Mouse (Mus musculus): Measurements from ENCODE around the gene Acin1. TPM values are rescaled to one million over a fixed set of nuclear protein-coding genes. Genes with fewer than 3 reads are reported as not detected.

Gene Acin1
- 107 TPM for polyA plus RNA-seq (2012; fragmentation: generic; extraction: Trizol)
- long read RNA-seq, experiment 1, partial matches to known transcripts: 9 of 20 reads
- long read RNA-seq, experiment 1, other reads (novel, unspliced or antisense): 10 of 20 reads
- long read RNA-seq, experiment 2, partial matches to known transcripts: 46 of 63 reads
- long read RNA-seq, experiment 2, other reads (novel, unspliced or antisense): 15 of 63 reads

- Histone ChIP-seq H3K79me2 (ENCODE audit: control insufficient read depth, insufficient read depth) (peaks cover 80% of the 10 kb centered on the region), H3K4me3 (ENCODE audit: insufficient read depth, poor library complexity, severe bottlenecking) (peak within 1 kb of the TSS; percentile 98), H3K27me3 (ENCODE audit: control insufficient read depth, insufficient read depth, insufficient read length) (no peaks in the 10 kb centered on the region), H3K36me3 (ENCODE audit: control insufficient read depth, insufficient read depth) (peaks cover 38% of the 10 kb centered on the region), H3ac (ENCODE audit: control insufficient read depth, insufficient read length, low read depth) (peak within 1 kb of the TSS; percentile 75), H3K79me3 (ENCODE audit: low read depth) (peaks cover 65% of the 10 kb centered on the region)
- TF ChIP-seq MAX (IDR thresholded peaks at IDR 0.05) (no peak), MYOG (IDR thresholded peaks at IDR 0.05; ENCODE audit: control insufficient read depth, extremely low read depth, insufficient read length) (no peak), MYOD1 (IDR thresholded peaks at IDR 0.05; ENCODE audit: control insufficient read depth, insufficient read length, low read depth) (no peak), USF1 (IDR thresholded peaks at IDR 0.05; ENCODE audit: low read depth) (no peak), CEBPB (IDR thresholded peaks at IDR 0.05; ENCODE audit: low read depth) (no peak), FOSL1 (IDR thresholded peaks at IDR 0.05; ENCODE audit: insufficient read depth, low read length, poor library complexity, severe bottlenecking) (no peak), CTCF (IDR thresholded peaks at IDR 0.05; ENCODE audit: control insufficient read depth, insufficient read depth, insufficient read length) (no peak)
Measured at GRCm38 (mm10) chr14:54686522-54687143, at the start of gene Acin1. Acin1 (minus strand) TSS chr14:54686931.

GRCm38 (mm10) chr14:54735221-54735620 lies 48.5 kb upstream of the Acin1 start:
- no peak for TF ChIP-seq USF1 (IDR thresholded peaks at IDR 0.05; ENCODE audit: low read depth)
- no peak for TF ChIP-seq CTCF (IDR thresholded peaks at IDR 0.05; ENCODE audit: control insufficient read depth, insufficient read depth, insufficient read length)
- no peak for TF ChIP-seq MAX (IDR thresholded peaks at IDR 0.05)
- TF ChIP-seq MYOG (IDR thresholded peaks at IDR 0.05; ENCODE audit: control insufficient read depth, extremely low read depth, insufficient read length): no peak
- no peaks in the 10 kb centered on the region for H3K36me3 ChIP-seq (ENCODE audit: control insufficient read depth, insufficient read depth)
- no peaks in the 10 kb centered on the region for H3K79me3 ChIP-seq (ENCODE audit: low read depth)

GRCm38 (mm10) chr14:54734004-54734403 lies 47.3 kb upstream of the Acin1 start:
- Histone ChIP-seq H3K27me3 (ENCODE audit: control insufficient read depth, insufficient read depth, insufficient read length) (peaks cover 86% of the 10 kb centered on the region), H3K79me3 (ENCODE audit: low read depth) (no peaks in the 10 kb centered on the region), H3K36me3 (ENCODE audit: control insufficient read depth, insufficient read depth) (no peaks in the 10 kb centered on the region), H3K79me2 (ENCODE audit: control insufficient read depth, insufficient read depth) (no peaks in the 10 kb centered on the region), H3K4me3 (ENCODE audit: insufficient read depth, poor library complexity, severe bottlenecking) (no peak overlapping the region), H3ac (ENCODE audit: control insufficient read depth, insufficient read length, low read depth) (no peak overlapping the region)
- TF ChIP-seq FOSL1 (IDR thresholded peaks at IDR 0.05; ENCODE audit: insufficient read depth, low read length, poor library complexity, severe bottlenecking) (no peak), USF1 (IDR thresholded peaks at IDR 0.05; ENCODE audit: low read depth) (no peak), MYOG (IDR thresholded peaks at IDR 0.05; ENCODE audit: control insufficient read depth, extremely low read depth, insufficient read length) (no peak)

More at GRCm38 (mm10) chr14:54735221-54735620, 48.5 kb upstream of the Acin1 start:
- Histone ChIP-seq H3ac (ENCODE audit: control insufficient read depth, insufficient read length, low read depth) (no peak overlapping the region), H3K79me2 (ENCODE audit: control insufficient read depth, insufficient read depth) (no peaks in the 10 kb centered on the region), H3K4me3 (ENCODE audit: insufficient read depth, poor library complexity, severe bottlenecking) (no peak overlapping the region), H3K27me3 (ENCODE audit: control insufficient read depth, insufficient read depth, insufficient read length) (peaks cover 75% of the 10 kb centered on the region)

GRCm38 (mm10) chr14:54732206-54732605 lies 45.5 kb upstream of the Acin1 start:
- no peak overlapping the region for H3K4me3 ChIP-seq (ENCODE audit: insufficient read depth, poor library complexity, severe bottlenecking)
- H3K79me3 ChIP-seq (ENCODE audit: low read depth): no peaks in the 10 kb centered on the region
- TF ChIP-seq FOSL1 (IDR thresholded peaks at IDR 0.05; ENCODE audit: insufficient read depth, low read length, poor library complexity, severe bottlenecking) (no peak), CTCF (IDR thresholded peaks at IDR 0.05; ENCODE audit: control insufficient read depth, insufficient read depth, insufficient read length) (no peak), MYOG (IDR thresholded peaks at IDR 0.05; ENCODE audit: control insufficient read depth, extremely low read depth, insufficient read length) (no peak), MYOD1 (IDR thresholded peaks at IDR 0.05; ENCODE audit: control insufficient read depth, insufficient read length, low read depth) (no peak), CEBPB (IDR thresholded peaks at IDR 0.05; ENCODE audit: low read depth) (no peak), USF1 (IDR thresholded peaks at IDR 0.05; ENCODE audit: low read depth) (no peak), MAX (IDR thresholded peaks at IDR 0.05) (no peak)
- H3ac ChIP-seq (ENCODE audit: control insufficient read depth, insufficient read length, low read depth): no peak overlapping the region
- no peaks in the 10 kb centered on the region for H3K36me3 ChIP-seq (ENCODE audit: control insufficient read depth, insufficient read depth)
- no peaks in the 10 kb centered on the region for H3K79me2 ChIP-seq (ENCODE audit: control insufficient read depth, insufficient read depth)
- H3K27me3 ChIP-seq (ENCODE audit: control insufficient read depth, insufficient read depth, insufficient read length): peaks cover 78% of the 10 kb centered on the region

- H3K27me3 ChIP-seq (ENCODE audit: control insufficient read depth, insufficient read depth, insufficient read length): peaks cover 62% of the 10 kb centered on the region
- H3ac ChIP-seq (ENCODE audit: control insufficient read depth, insufficient read length, low read depth): no peak overlapping the region
- H3K36me3 ChIP-seq (ENCODE audit: control insufficient read depth, insufficient read depth): no peaks in the 10 kb centered on the region
- no peak overlapping the region for H3K4me3 ChIP-seq (ENCODE audit: insufficient read depth, poor library complexity, severe bottlenecking)
- no peaks in the 10 kb centered on the region for H3K79me2 ChIP-seq (ENCODE audit: control insufficient read depth, insufficient read depth)
- no peaks in the 10 kb centered on the region for H3K79me3 ChIP-seq (ENCODE audit: low read depth)
- TF ChIP-seq MAX (IDR thresholded peaks at IDR 0.05): no peak
- TF ChIP-seq MYOD1 (IDR thresholded peaks at IDR 0.05; ENCODE audit: control insufficient read depth, insufficient read length, low read depth): no peak
- no peak for TF ChIP-seq CEBPB (IDR thresholded peaks at IDR 0.05; ENCODE audit: low read depth)
- no peak for TF ChIP-seq MYOG (IDR thresholded peaks at IDR 0.05; ENCODE audit: control insufficient read depth, extremely low read depth, insufficient read length)
- no peak for TF ChIP-seq USF1 (IDR thresholded peaks at IDR 0.05; ENCODE audit: low read depth)
- TF ChIP-seq FOSL1 (IDR thresholded peaks at IDR 0.05; ENCODE audit: insufficient read depth, low read length, poor library complexity, severe bottlenecking): no peak
- no peak for TF ChIP-seq CTCF (IDR thresholded peaks at IDR 0.05; ENCODE audit: control insufficient read depth, insufficient read depth, insufficient read length)
Measured at GRCm38 (mm10) chr14:54730305-54730704, 43.6 kb upstream of the Acin1 start.

Data from C2C12 (cell line).